Mouse (Mus musculus) neural tube, embryonic 11.5 days (tissue): Measurements from ENCODE around the gene Rnf152. TPM values are rescaled to one million over a fixed set of nuclear protein-coding genes. Genes with fewer than 3 reads are reported as not detected.

Experiments used
- ATAC-seq: fragments of 200-750 bp; cut with Nextera tagmentation; 2 replicates; pipeline ENCODE4 v1.8.0; 2017; ENCODE audit warnings: moderate number of reproducible peaks, mild to moderate bottlenecking, moderate TSS enrichment, moderate library complexity; ENCODE audit not compliant: insufficient read depth, low FRiP score, low TSS enrichment
- DNase-seq: peaks from one replicate; pipeline ENCODE4 v3.0.0-alpha.2; 2015; ENCODE audit warnings: low spot score
- H3K27ac ChIP-seq: fragments of 300-500 bp; sonication (generic); 2 replicates; pipeline ENCODE4 v1.5.1; 2014; ENCODE audit warnings: low read depth, mild to moderate bottlenecking, low read length
- H3K27me3 ChIP-seq: fragments of 300-500 bp; sonication (generic); 2 replicates; pipeline ENCODE4 v1.6.1; 2014; ENCODE audit warnings: mild to moderate bottlenecking, low read length, mixed read lengths; ENCODE audit not compliant: control insufficient read depth, insufficient read depth
- H3K36me3 ChIP-seq: fragments of 300-500 bp; sonication (generic); 2 replicates; pipeline ENCODE4 v1.6.1; 2014; ENCODE audit warnings: mild to moderate bottlenecking, low read length, moderate library complexity, mixed read lengths; ENCODE audit not compliant: control insufficient read depth, insufficient read depth
- H3K4me1 ChIP-seq: fragments of 300-500 bp; sonication (generic); 2 replicates; pipeline ENCODE4 v1.6.1; 2014; ENCODE audit warnings: low read length, mixed read lengths; ENCODE audit not compliant: control insufficient read depth, insufficient read depth
- H3K4me2 ChIP-seq: fragments of 300-500 bp; sonication (generic); 2 replicates; pipeline ENCODE4 v1.6.1; 2014; ENCODE audit warnings: low read depth, mild to moderate bottlenecking, moderate library complexity
- H3K4me3 ChIP-seq: fragments of 300-500 bp; sonication (generic); 2 replicates; pipeline ENCODE4 v1.5.1; 2014; ENCODE audit warnings: low read depth, low read length
- H3K9ac ChIP-seq: fragments of 300-500 bp; sonication (generic); 2 replicates; pipeline ENCODE4 v1.6.1; 2014; ENCODE audit warnings: mild to moderate bottlenecking, low read length
- H3K9me3 ChIP-seq: fragments of 300-500 bp; sonication (generic); 2 replicates; pipeline ENCODE4 v1.6.1; 2016; ENCODE audit warnings: low read length; ENCODE audit not compliant: control insufficient read depth
- WGBS: fragments of 180-500 bp; shearing (Covaris S2); extraction: QIAGEN DNeasy Blood & Tissue Kit; methylation state at CpG from one replicate; pipeline ENCODE4 v1.1.7; 2014; 5-methylcytosine and 5-hydroxymethylcytosine counted together
- polyA plus RNA-seq: library from polyadenylated mRNA; unstranded; fragments of >200 nt; fragmentation: Nextera tagmentation; extraction: Ambion mirVana; gene quantifications from 2 replicates; pipeline ENCODE4 v1.2.1, GENCODE M21; 2014

Gene Rnf152
- 0.93 and 1.2 TPM in 2 replicates for polyA plus RNA-seq

DNA sequence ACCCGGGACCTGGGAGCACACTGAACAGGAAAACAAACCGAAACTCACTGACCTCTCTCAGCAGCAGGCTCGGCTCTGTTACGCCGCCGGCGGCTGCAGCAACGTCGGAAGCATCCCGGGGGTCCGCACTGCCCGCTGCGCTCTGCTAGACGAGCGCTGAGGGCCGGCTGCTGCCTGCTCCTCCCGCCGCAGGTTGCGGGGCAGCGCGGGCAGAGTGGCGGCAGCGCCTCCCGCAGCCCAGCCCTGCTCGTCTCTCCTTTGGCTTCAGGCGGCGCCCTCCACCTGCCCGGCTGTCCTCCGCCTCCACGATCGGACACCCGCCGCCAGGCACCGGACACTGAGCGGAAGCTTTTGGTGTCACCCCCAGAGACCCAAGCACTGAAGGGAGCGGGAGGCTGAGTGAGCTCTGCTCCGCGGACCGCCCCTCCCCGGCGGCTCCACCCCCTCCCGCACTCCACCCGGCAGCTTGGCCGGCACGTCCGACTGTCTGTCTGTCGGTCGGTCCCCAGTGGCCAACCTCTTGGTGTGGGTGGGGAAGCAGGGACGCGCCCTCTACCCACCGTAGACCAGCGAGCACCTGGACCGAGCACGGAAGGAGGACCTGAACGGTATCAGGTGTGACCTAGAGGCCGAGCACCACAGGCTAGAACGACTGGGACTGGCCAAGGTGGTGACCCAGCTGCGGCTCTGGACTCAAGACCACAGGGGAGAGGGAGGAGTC is at the start of gene Rnf152:
Gene Rnf152, minus strand, starts transcription at position 420 of the 721 bp plus-strand sequence.
- Histone ChIP-seq H3K27ac (no peak within 1 kb of the TSS), H3K4me2 (peak within 1 kb of the TSS; percentile 92), H3K27me3 (no peaks in the 10 kb centered on the region), H3K9ac (peak within 1 kb of the TSS; percentile 70), H3K4me3 (peak within 1 kb of the TSS; percentile 48), H3K9me3 (no peaks in the 10 kb centered on the region), H3K36me3 (no peaks in the 10 kb centered on the region), H3K4me1 (no peaks in the 10 kb centered on the region)
- ATAC-seq (peak; percentile 70), DNase-seq (peak; percentile 70)
- WGBS = under 1% methylated on average over 55 of the region's 58 CpGs

- no peak for DNase-seq
- WGBS = 63% methylated on average over 1 of the region's 1 CpGs
- Histone ChIP-seq H3K9me3 (no peaks in the 10 kb centered on the region), H3K27me3 (no peaks in the 10 kb centered on the region), H3K36me3 (no peaks in the 10 kb centered on the region), H3K27ac (no peak overlapping the region), H3K4me1 (no peaks in the 10 kb centered on the region), H3K9ac (no peak overlapping the region), H3K4me3 (no peak overlapping the region), H3K4me2 (no peak overlapping the region)
- no peak for ATAC-seq
Observed at GRCm38 (mm10) chr1:105402853-105403252, 46.3 kb upstream of the Rnf152 start.

DNA sequence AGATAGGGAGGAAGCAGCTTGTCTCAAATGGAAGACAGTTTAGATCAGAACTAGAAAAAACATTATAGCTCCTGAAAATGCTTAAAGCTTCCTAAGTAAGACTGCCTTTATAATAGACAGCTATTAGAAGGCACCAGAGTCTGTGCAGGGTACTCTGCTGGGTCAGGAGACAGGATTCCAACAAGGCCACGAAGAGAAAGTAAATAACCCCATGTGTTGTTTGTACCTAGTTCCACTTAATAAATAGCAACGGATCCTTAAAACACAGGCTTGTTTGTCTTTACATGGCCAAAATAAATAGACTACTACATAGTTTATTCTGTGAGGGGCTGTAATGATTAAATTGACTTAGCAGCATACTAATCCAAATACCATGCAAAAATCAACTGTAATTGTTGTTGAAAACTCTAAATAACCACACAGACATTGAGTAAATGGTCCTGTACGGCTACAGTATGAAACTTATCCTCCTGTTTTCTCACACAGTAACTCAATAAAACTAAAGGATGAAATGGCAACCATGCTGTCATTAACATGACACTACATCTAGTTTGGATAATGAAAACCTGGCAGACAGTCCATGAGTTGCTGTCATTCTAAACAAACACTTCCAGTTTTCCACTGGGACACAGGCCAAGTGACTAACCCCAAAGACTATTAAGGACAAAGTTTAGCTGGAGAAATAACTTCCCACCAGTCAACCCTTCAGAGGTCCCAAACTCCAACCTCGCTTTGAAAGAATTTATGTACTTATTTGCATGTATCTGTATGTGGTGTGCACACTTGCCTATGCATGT is 27.8 kb upstream of the Rnf152 start:
- WGBS = 77% methylated on average over 4 of the region's 4 CpGs
- H3K36me3 ChIP-seq = no peaks in the 10 kb centered on the region
- H3K27me3 ChIP-seq = no peaks in the 10 kb centered on the region
- H3K4me1 ChIP-seq = no peaks in the 10 kb centered on the region
- H3K9me3 ChIP-seq = no peaks in the 10 kb centered on the region
- ATAC-seq (no peak), DNase-seq (no peak)
- no peak overlapping the region for H3K9ac ChIP-seq
- no peak overlapping the region for H3K4me3 ChIP-seq
- no peak overlapping the region for H3K4me2 ChIP-seq
- H3K27ac ChIP-seq = no peak overlapping the region

- H3K9me3 ChIP-seq = no peaks in the 10 kb centered on the region
- H3K36me3 ChIP-seq = no peaks in the 10 kb centered on the region
- H3K9ac ChIP-seq = no peak overlapping the region
- no peak overlapping the region for H3K4me3 ChIP-seq
- DNase-seq (no peak), ATAC-seq (no peak)
- no peak overlapping the region for H3K27ac ChIP-seq
- no peaks in the 10 kb centered on the region for H3K27me3 ChIP-seq
- H3K4me2 ChIP-seq = no peak overlapping the region
- no peaks in the 10 kb centered on the region for H3K4me1 ChIP-seq
Observed at GRCm38 (mm10) chr1:105377546-105377945, 21.0 kb upstream of the Rnf152 start.

DNA sequence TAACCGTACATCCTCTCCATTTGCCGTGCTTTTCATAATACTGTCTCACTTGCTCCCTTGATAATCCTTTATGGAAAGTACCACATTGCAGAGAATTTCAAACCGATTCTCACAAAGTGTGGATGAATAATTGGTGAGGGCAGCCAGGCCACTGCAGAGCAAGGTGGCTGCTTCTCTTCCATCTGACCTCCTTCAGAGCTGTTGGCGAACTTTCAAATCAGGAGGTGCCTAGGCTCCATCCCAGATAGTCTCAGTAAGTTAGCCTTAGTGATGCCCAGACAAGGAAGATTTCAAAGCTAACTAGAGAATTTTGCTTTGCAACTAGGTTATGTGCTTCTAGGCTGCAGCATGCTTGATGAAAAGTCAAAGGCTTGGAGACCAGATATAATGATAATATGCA is 18.1 kb upstream of the Rnf152 start:
- H3K4me1 ChIP-seq = no peaks in the 10 kb centered on the region

DNA sequence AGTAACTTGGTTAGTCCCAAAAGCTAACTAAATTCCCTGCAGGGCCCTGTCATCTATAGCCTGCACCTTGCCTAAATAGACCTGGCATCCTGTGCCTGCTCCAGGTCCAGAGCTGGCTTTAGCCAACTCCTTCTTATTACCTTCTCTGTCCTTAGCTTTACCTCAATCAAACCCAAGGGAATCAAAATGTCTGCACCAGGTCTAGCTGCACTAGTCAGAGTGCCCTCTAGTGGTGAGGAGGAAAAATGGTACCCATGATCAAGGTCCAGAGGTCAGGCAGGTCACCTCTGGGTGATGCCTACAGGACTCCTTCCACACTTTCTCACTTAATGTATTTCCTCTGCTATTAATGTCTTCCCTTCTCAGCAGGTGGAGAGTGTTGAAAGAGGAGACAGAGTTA is 6.2 kb upstream of the Rnf152 start:
- no peak overlapping the region for H3K9ac ChIP-seq
- H3K4me2 ChIP-seq = no peak overlapping the region
- H3K27ac ChIP-seq = no peak overlapping the region
- no peak for DNase-seq
- no peaks in the 10 kb centered on the region for H3K36me3 ChIP-seq
- H3K4me3 ChIP-seq = no peak overlapping the region
- no peaks in the 10 kb centered on the region for H3K27me3 ChIP-seq
- ATAC-seq = no peak
- H3K4me1 ChIP-seq = no peaks in the 10 kb centered on the region
- H3K9me3 ChIP-seq = no peaks in the 10 kb centered on the region

More for the DNA sequence above, 18.1 kb upstream of the Rnf152 start:
- no peaks in the 10 kb centered on the region for H3K27me3 ChIP-seq
- 90% methylated on average over 4 of the region's 4 CpGs for WGBS
- DNase-seq (no peak), ATAC-seq (no peak)
- H3K9ac ChIP-seq = no peak overlapping the region
- H3K4me2 ChIP-seq = no peak overlapping the region
- H3K4me3 ChIP-seq = no peak overlapping the region
- no peaks in the 10 kb centered on the region for H3K9me3 ChIP-seq
- no peaks in the 10 kb centered on the region for H3K36me3 ChIP-seq
- no peak overlapping the region for H3K27ac ChIP-seq

- H3K27ac ChIP-seq = no peak overlapping the region
- no peaks in the 10 kb centered on the region for H3K9me3 ChIP-seq
- WGBS = 83% methylated on average over 4 of the region's 4 CpGs
- no peak overlapping the region for H3K4me2 ChIP-seq
- ATAC-seq = no peak
- H3K36me3 ChIP-seq = no peaks in the 10 kb centered on the region
- no peak overlapping the region for H3K9ac ChIP-seq
- H3K27me3 ChIP-seq = no peaks in the 10 kb centered on the region
- DNase-seq = no peak
- no peak overlapping the region for H3K4me3 ChIP-seq
- H3K4me1 ChIP-seq = no peaks in the 10 kb centered on the region
Observed at GRCm38 (mm10) chr1:105358896-105359295, 2.4 kb upstream of the Rnf152 start.

GRCm38 (mm10) chr1:105355910-105356290 is 610 bp downstream of the Rnf152 start:
- no peaks in the 10 kb centered on the region for H3K36me3 ChIP-seq
- H3K9ac ChIP-seq = peak overlapping the region; percentile 70
- peak overlapping the region; percentile 92 for H3K4me2 ChIP-seq
- no peaks in the 10 kb centered on the region for H3K9me3 ChIP-seq
- no peaks in the 10 kb centered on the region for H3K27me3 ChIP-seq
- H3K27ac ChIP-seq = no peak overlapping the region
- no peaks in the 10 kb centered on the region for H3K4me1 ChIP-seq
- 1% methylated on average over 23 of the region's 23 CpGs for WGBS
- ATAC-seq (peak; percentile 54), DNase-seq (peak; percentile 63)
- H3K4me3 ChIP-seq = peak overlapping the region; percentile 48
